Mouse (Mus musculus) R1 (cell line): ENCODE results near the gene Slc25a13.

Source experiments
- DNase-seq: peaks from one replicate; pipeline ENCODE4 v3.0.0-alpha.2; 2018; ENCODE audit warnings: low read depth, low spot score

Slc25a13 gene

GRCm38 (mm10) chr6:6038773-6039550 is 178.0 kb downstream of the Slc25a13 start:
- peak; percentile 65 for DNase-seq

- no peak for DNase-seq
Observed at GRCm38 (mm10) chr6:6027664-6028063, 189.3 kb downstream of the Slc25a13 start.

GRCm38 (mm10) chr6:6023976-6024375 is 193.0 kb downstream of the Slc25a13 start:
- DNase-seq = peak; percentile 23

GRCm38 (mm10) chr6:6016931-6017330 is 200.0 kb downstream of the Slc25a13 start:
- no peak for DNase-seq

- DNase-seq = no peak
Observed at GRCm38 (mm10) chr6:6015616-6016015, 201.4 kb downstream of the Slc25a13 start.

GRCm38 (mm10) chr6:6011364-6011763 is 205.6 kb downstream of the Slc25a13 start:
- DNase-seq = no peak

- peak; percentile 76 for DNase-seq
Observed at GRCm38 (mm10) chr6:6005762-6006431, 211.1 kb downstream of the Slc25a13 start.

- no peak for DNase-seq
Observed at GRCm38 (mm10) chr6:6004756-6005485, 212.1 kb downstream of the Slc25a13 start.

GRCm38 (mm10) chr6:6002061-6002460 is 214.9 kb downstream of the Slc25a13 start:
- no peak for DNase-seq

- no peak for DNase-seq
Observed at GRCm38 (mm10) chr6:5997535-5997934, 219.4 kb downstream of the Slc25a13 start.

- DNase-seq = no peak
Observed at GRCm38 (mm10) chr6:5993056-5993455, 223.9 kb downstream of the Slc25a13 start.

GRCm38 (mm10) chr6:5991817-5992755 is 224.9 kb downstream of the Slc25a13 start:
- peak; percentile 23 for DNase-seq

GRCm38 (mm10) chr6:5991243-5991642 is 225.7 kb downstream of the Slc25a13 start:
- no peak for DNase-seq
